ENCODE assay signal across 12 mouse cellular contexts in genomic region chr14:8297889-8298293, GRCm38 (mm10). TPM values are rescaled to one million over a fixed set of nuclear protein-coding genes. Genes with fewer than 3 reads are reported as not detected.
DNase-seq lines count a peak whose midpoint lies in the region; ATAC-seq lines count a peak whose summit lies in the region.
"Had no signal": no experiment of that assay in that cellular context is flagged by ENCODE, and none has a peak within 500 bp of the region (broad histone marks: within the 10 kb centered on the region; RNA-seq: fewer than 3 reads in every experiment).

No protein-coding gene starts in this region.

- DNase-seq in frontal cortex, postnatal 25 days (ENCODE audit: low spot score in 2 of 2): no peak
- DNase-seq in ovary, adult 18-20 months (ENCODE audit: low spot score): peak; percentile 14
- DNase-seq in ovary, postnatal 10 days (ENCODE audit: low spot score): no peak
- DNase-seq in fibroblast of lung, adult 2 months (ENCODE audit: low read depth): peak; percentile 84
- DNase-seq in lung, postnatal 36 days: peak; percentile 80
- no peak for DNase-seq in left cerebral cortex, adult 8-10 months (ENCODE audit: low spot score in 2 of 2)
- no peak for DNase-seq in heart, adult 11 months
- DNase-seq: gastrocnemius, postnatal 25 days; thymus, postnatal 14 days had no signal

- ATAC-seq in frontal cortex, adult (ENCODE audit: low TSS enrichment): peak; percentile 41; the same call in 1 of the 2 replicates
- ATAC-seq: CD4-positive, CD25-positive, alpha-beta regulatory T cell, adult 4 months had no signal

RNA-seq across cellular contexts. Expression of gene Fam107a, which starts 19.9 kb away (rescaled TPM):
- total RNA-seq in left cerebral cortex, adult 8-10 months (2022): 100 to 1,000 TPM; 193 to 269 (median 228) TPM

RNA-seq across cellular contexts. Expression of gene Acox2, which starts 38.7 kb away (rescaled TPM):
- total RNA-seq in left cerebral cortex, adult 8-10 months (2022): 1 to 10 TPM in 1 of 4 experiments, under 1 TPM in 1, not detected in 2; 0.84 to 1.4 TPM
- total RNA-seq: left cerebral cortex, postnatal 14 days had no signal

Comparison
In these comparisons a context has a peak if more than half of its experiments do, and no peak if none do; other contexts are left out.
1. DNase-seq: peak in ovary, adult 18-20 months (single experiment), fibroblast of lung, adult 2 months (single experiment) and lung, postnatal 36 days (single experiment); none in frontal cortex, postnatal 25 days (0 of 2), ovary, postnatal 10 days (single experiment), left cerebral cortex, adult 8-10 months (0 of 2) and heart, adult 11 months (single experiment).